ENCODE assay signal across 12 mouse cellular contexts in genomic region chr7:79316069-79316695, GRCm38 (mm10). TPM values are rescaled to one million over a fixed set of nuclear protein-coding genes. Genes with fewer than 3 reads are reported as not detected.
DNase-seq lines count a peak whose midpoint lies in the region; ATAC-seq and TF ChIP-seq lines count a peak whose summit lies in the region.
"Had no signal": no experiment of that assay in that cellular context is flagged by ENCODE, and none has a peak within 500 bp of the region (broad histone marks: within the 10 kb centered on the region; RNA-seq: fewer than 3 reads in every experiment).

No protein-coding gene starts in this region.

- no peak overlapping the region for H3K9ac ChIP-seq in liver, postnatal 0 days (replicated peaks)
- H3K9ac ChIP-seq in liver, embryonic 11.5 days (ENCODE audit: low read depth, low read length), result no peak overlapping the region
- no peak overlapping the region for H3K9ac ChIP-seq in forebrain, embryonic 15.5 days (replicated peaks)
- no peak overlapping the region for H3K9ac ChIP-seq in hindbrain, postnatal 0 days (replicated peaks; ENCODE audit: low read length)
- H3K9ac ChIP-seq in stomach, embryonic 14.5 days (replicated peaks; ENCODE audit: low read depth, low read length), result no peak overlapping the region
- H3K9ac ChIP-seq: liver, embryonic 14.5 days; neural tube, embryonic 12.5 days had no signal

- H3K36me3 ChIP-seq in liver, postnatal 0 days (replicated peaks; ENCODE audit: insufficient read depth, low read length), result no peaks in the 10 kb centered on the region
- no peaks in the 10 kb centered on the region; the same call in 1 of the 2 replicates for H3K36me3 ChIP-seq in liver, embryonic 11.5 days (ENCODE audit: control insufficient read depth, insufficient read depth, low read length)
- H3K36me3 ChIP-seq in forebrain, embryonic 15.5 days, result no peaks in the 10 kb centered on the region
- H3K36me3 ChIP-seq in hindbrain, postnatal 0 days (ENCODE audit: insufficient read depth, low read length), result no peaks in the 10 kb centered on the region
- no peaks in the 10 kb centered on the region for H3K36me3 ChIP-seq in stomach, embryonic 14.5 days (ENCODE audit: control insufficient read depth, insufficient read depth, low read length)
- H3K36me3 ChIP-seq: neural tube, embryonic 12.5 days had no signal

- TF ChIP-seq EP300 in liver, postnatal 0 days (IDR thresholded peaks at IDR 0.05; ENCODE audit: low read depth), result no peak

- no peaks in the 10 kb centered on the region for H3K9me3 ChIP-seq in liver, postnatal 0 days (ENCODE audit: low read length)
- no peaks in the 10 kb centered on the region for H3K9me3 ChIP-seq in liver, embryonic 11.5 days (ENCODE audit: control insufficient read depth, low read length)
- H3K9me3 ChIP-seq in forebrain, embryonic 15.5 days, result no peaks in the 10 kb centered on the region
- no peaks in the 10 kb centered on the region for H3K9me3 ChIP-seq in hindbrain, postnatal 0 days (ENCODE audit: low read length)
- H3K9me3 ChIP-seq in stomach, embryonic 14.5 days (ENCODE audit: control insufficient read depth, low read depth, low read length), result no peaks in the 10 kb centered on the region
- H3K9me3 ChIP-seq: G1E; neural tube, embryonic 12.5 days had no signal

- no peaks in the 10 kb centered on the region for H3K27me3 ChIP-seq in liver, postnatal 0 days (ENCODE audit: insufficient read depth, low read length)
- no peaks in the 10 kb centered on the region for H3K27me3 ChIP-seq in liver, embryonic 11.5 days (replicated peaks; ENCODE audit: control insufficient read depth, insufficient read depth, low read length)
- H3K27me3 ChIP-seq in forebrain, embryonic 15.5 days, result no peaks in the 10 kb centered on the region
- H3K27me3 ChIP-seq in hindbrain, postnatal 0 days (ENCODE audit: insufficient read depth, low read length), result no peaks in the 10 kb centered on the region
- H3K27me3 ChIP-seq in stomach, embryonic 14.5 days (ENCODE audit: control insufficient read depth, insufficient read depth, low read length), result no peaks in the 10 kb centered on the region
- H3K27me3 ChIP-seq: neural tube, embryonic 12.5 days had no signal

- 48% methylated on average over 10 of the region's 10 CpGs for WGBS in liver, postnatal 0 days (ENCODE audit: insufficient replicate concordance)
- WGBS in liver, embryonic 11.5 days, result 49% methylated on average over 10 of the region's 10 CpGs
- WGBS in forebrain, embryonic 15.5 days, result 20% methylated on average over 10 of the region's 10 CpGs
- 33% methylated on average over 10 of the region's 10 CpGs for WGBS in hindbrain, postnatal 0 days
- 26% methylated on average over 10 of the region's 10 CpGs for WGBS in stomach, embryonic 14.5 days

- DNase-seq in liver, postnatal 0 days, result no peak
- DNase-seq in liver, embryonic 11.5 days (ENCODE audit: low spot score), result no peak
- no peak for DNase-seq in hindbrain, postnatal 0 days (ENCODE audit: low spot score)
- DNase-seq in spleen, postnatal 14 days (ENCODE audit: low spot score in 2 of 2), result no peak
- DNase-seq: adrenal gland, adult 8-10 months; cerebellum, adult 11-12 months had no signal

- no peak overlapping the region for H3K4me3 ChIP-seq in liver, postnatal 0 days (ENCODE audit: low read depth, low read length)
- no peak overlapping the region for H3K4me3 ChIP-seq in liver, embryonic 11.5 days (ENCODE audit: low read depth, low read length)
- H3K4me3 ChIP-seq in forebrain, embryonic 15.5 days, result no peak overlapping the region
- H3K4me3 ChIP-seq in hindbrain, postnatal 0 days (ENCODE audit: low read length), result no peak overlapping the region
- no peak overlapping the region for H3K4me3 ChIP-seq in stomach, embryonic 14.5 days (ENCODE audit: low read depth, low read length)
- H3K4me3 ChIP-seq: neural tube, embryonic 12.5 days had no signal

- H3K4me2 ChIP-seq in liver, postnatal 0 days (ENCODE audit: low read depth, low read length), result no peak overlapping the region
- no peak overlapping the region for H3K4me2 ChIP-seq in liver, embryonic 11.5 days
- no peak overlapping the region for H3K4me2 ChIP-seq in forebrain, embryonic 15.5 days (replicated peaks)
- H3K4me2 ChIP-seq in hindbrain, postnatal 0 days (ENCODE audit: low read depth, low read length), result no peak overlapping the region
- no peak overlapping the region for H3K4me2 ChIP-seq in stomach, embryonic 14.5 days (replicated peaks; ENCODE audit: low read depth, low read length)
- H3K4me2 ChIP-seq: neural tube, embryonic 12.5 days had no signal

- no peak for TF ChIP-seq CTCF in liver, postnatal 0 days (IDR thresholded peaks at IDR 0.05; ENCODE audit: low read depth)
- no peak for TF ChIP-seq CTCF in hindbrain, postnatal 0 days (IDR thresholded peaks at IDR 0.05; ENCODE audit: low read depth)

- 0 out of 2 replicates have a peak, but pooled peaks have one; percentile 20 for ATAC-seq in liver, postnatal 0 days
- no peak for ATAC-seq in liver, embryonic 11.5 days (replicated peaks; ENCODE audit: low FRiP score)
- no peak for ATAC-seq in forebrain, embryonic 15.5 days (replicated peaks)
- no peak for ATAC-seq in hindbrain, postnatal 0 days
- ATAC-seq in stomach, embryonic 14.5 days (ENCODE audit: insufficient number of reproducible peaks, insufficient read depth, low FRiP score, low read depth), result no peak; the same call in 1 of the 2 replicates
- no peak for ATAC-seq in frontal cortex, adult (ENCODE audit: low TSS enrichment)

- H3K4me1 ChIP-seq in liver, postnatal 0 days (ENCODE audit: insufficient read depth), result peaks cover 52% of the 10 kb centered on the region
- peaks cover 49% of the 10 kb centered on the region for H3K4me1 ChIP-seq in liver, embryonic 11.5 days (replicated peaks; ENCODE audit: control insufficient read depth, insufficient read depth, low read length)
- H3K4me1 ChIP-seq in forebrain, embryonic 15.5 days, result peaks cover 67% of the 10 kb centered on the region
- H3K4me1 ChIP-seq in hindbrain, postnatal 0 days (ENCODE audit: insufficient read depth, low read length), result peaks cover 37% of the 10 kb centered on the region
- H3K4me1 ChIP-seq in stomach, embryonic 14.5 days (ENCODE audit: control insufficient read depth, insufficient read depth, low read length), result peaks cover 46% of the 10 kb centered on the region

- peak overlapping the region; percentile 66 for H3K27ac ChIP-seq in liver, postnatal 0 days (ENCODE audit: low read depth)
- H3K27ac ChIP-seq in liver, embryonic 11.5 days (ENCODE audit: low read depth, low read length), result no peak overlapping the region
- H3K27ac ChIP-seq in forebrain, embryonic 15.5 days (replicated peaks), result peak overlapping the region; percentile 34
- peak overlapping the region; percentile 46; the same call in 1 of the 2 replicates for H3K27ac ChIP-seq in hindbrain, postnatal 0 days
- peak overlapping the region; percentile 52; the same call in 1 of the 2 replicates for H3K27ac ChIP-seq in stomach, embryonic 14.5 days (ENCODE audit: low read length)
- H3K27ac ChIP-seq: liver, embryonic 14.5 days; neural tube, embryonic 12.5 days had no signal

RNA-seq across cellular contexts. Expression of gene Abhd2, which starts 43.2 kb away (rescaled TPM):
- 38.2 and 49.3 TPM in 2 replicates for polyA plus RNA-seq in liver, postnatal 0 days (2015; fragmentation: Nextera tagmentation; extraction: Ambion mirVana)
- 11.5 and 13.4 TPM in 2 replicates for polyA plus RNA-seq in liver, embryonic 11.5 days (2014; fragmentation: Nextera tagmentation; extraction: Ambion mirVana)
- polyA plus RNA-seq in forebrain, embryonic 15.5 days (2015; fragmentation: Nextera tagmentation; extraction: Ambion mirVana), result 23.1 and 24.0 TPM in 2 replicates
- 92.3 and 100 TPM in 2 replicates for total RNA-seq in hindbrain, postnatal 0 days (2014; rRNA removed)
- polyA plus RNA-seq in hindbrain, postnatal 0 days (2015; fragmentation: Nextera tagmentation; extraction: Ambion mirVana), result 23.7 and 23.9 TPM in 2 replicates
- 15.0 and 16.7 TPM in 2 replicates for polyA plus RNA-seq in stomach, embryonic 14.5 days (2014; fragmentation: Nextera tagmentation; extraction: Ambion mirVana)
